Mouse (Mus musculus): ENCODE results near the gene Oip5.

DNA sequence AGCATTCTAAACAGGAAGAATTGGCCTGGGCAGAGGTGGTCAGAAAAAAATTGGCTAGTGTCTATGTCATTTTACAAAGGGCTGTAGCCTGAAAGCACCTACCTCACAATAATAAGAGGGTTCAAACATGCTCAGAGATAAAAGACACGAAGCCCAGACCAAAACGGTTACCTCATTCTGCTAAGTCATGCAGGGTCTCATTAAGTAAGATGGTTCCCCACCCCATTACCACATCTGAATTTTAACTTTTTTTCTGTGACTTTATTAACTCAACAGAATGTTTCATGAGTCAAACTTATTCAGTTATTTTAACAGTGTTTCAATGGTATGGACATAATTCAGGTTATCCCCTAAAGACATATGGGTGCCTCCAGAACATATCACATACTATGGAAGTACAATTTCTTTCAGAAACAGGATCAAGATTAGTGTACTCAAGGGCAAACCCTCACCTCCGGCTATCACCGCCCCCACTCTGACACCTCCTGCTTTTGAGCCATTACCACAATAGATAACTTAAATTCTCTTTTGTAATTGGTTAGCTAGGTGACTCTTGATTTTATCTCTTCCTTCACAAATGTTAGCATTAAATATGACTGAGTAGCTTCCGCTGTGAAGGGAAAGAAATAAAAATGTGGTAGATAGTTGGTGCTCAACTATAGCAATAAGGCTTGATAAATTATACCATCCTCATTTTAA is 23.1 kb upstream of the Oip5 start:
- TF ChIP-seq POLR2A (IDR thresholded peaks at IDR 0.05; ENCODE audit: borderline replicate concordance, low read depth, low read length) (no peak), CTCF (IDR thresholded peaks at IDR 0.05; ENCODE audit: low read depth, low read length) (no peak)

Data from bone marrow macrophage, adult 2 months (primary cell).